Mouse (Mus musculus): ENCODE data around the gene Homer3.

Gene Homer3

GRCm38 (mm10) chr8:70285304-70285703 is 2.7 kb downstream of the Homer3 start:
- no peak for DNase-seq

GRCm38 (mm10) chr8:70286737-70287136 is 4.1 kb downstream of the Homer3 start:
- no peak for DNase-seq

GRCm38 (mm10) chr8:70293988-70294405 is 11.4 kb downstream of the Homer3 start:
- no peak for DNase-seq

- DNase-seq = no peak
These were observed 18.3 kb downstream of the Homer3 start for GRCm38 (mm10) chr8:70300881-70301280.

- peak; percentile 96 to 97 for DNase-seq
These were observed 19.8 kb downstream of the Homer3 start, which contains the start of the genes Ddx49 and Cope for GRCm38 (mm10) chr8:70302358-70302890. Ddx49 (minus strand) TSS chr8:70302489. Cope (plus strand) TSS chr8:70302518.

GRCm38 (mm10) chr8:70302901-70303300 is 20.3 kb downstream of the Homer3 start:
- DNase-seq = no peak

GRCm38 (mm10) chr8:70309311-70309710 is 26.7 kb downstream of the Homer3 start:
- DNase-seq = peak in 1 of 2 experiments; percentile 61

GRCm38 (mm10) chr8:70313399-70313798 is 30.8 kb downstream of the Homer3 start:
- DNase-seq = no peak

GRCm38 (mm10) chr8:70315624-70316510 is 33.2 kb downstream of the Homer3 start, which contains the start of gene Cers1:
Cers1 (plus strand) TSS chr8:70315775.
- DNase-seq = peak; percentile 79 to 85

- peak; percentile 68 to 80 for DNase-seq
These were observed 34.2 kb downstream of the Homer3 start for GRCm38 (mm10) chr8:70316511-70317504.

GRCm38 (mm10) chr8:70317872-70318271 is 35.2 kb downstream of the Homer3 start:
- no peak for DNase-seq

- DNase-seq = no peak
These were observed 41.1 kb downstream of the Homer3 start for GRCm38 (mm10) chr8:70323716-70324115.

GRCm38 (mm10) chr8:70327512-70327911 is 44.9 kb downstream of the Homer3 start:
- no peak for DNase-seq

- peak; percentile 31 to 47 for DNase-seq
These were observed 46.7 kb downstream of the Homer3 start, which contains the start of gene Gdf1 for GRCm38 (mm10) chr8:70329124-70329834. Gdf1 (plus strand) TSS chr8:70329817.

GRCm38 (mm10) chr8:70329835-70330740 is 47.5 kb downstream of the Homer3 start:
- DNase-seq = peak in 1 of 2 experiments; percentile 23

- peak; percentile 81 to 89 for DNase-seq
These were observed 48.2 kb downstream of the Homer3 start for GRCm38 (mm10) chr8:70330741-70331364.

GRCm38 (mm10) chr8:70331526-70331925 is 48.9 kb downstream of the Homer3 start:
- DNase-seq = peak in 1 of 2 experiments; percentile 25

GRCm38 (mm10) chr8:70332070-70332877 is 49.6 kb downstream of the Homer3 start:
- DNase-seq = peak; percentile 84 to 89

- DNase-seq = no peak
These were observed 50.2 kb downstream of the Homer3 start for GRCm38 (mm10) chr8:70332878-70333202.
